Mouse (Mus musculus): Measurements from ENCODE around the gene Man1b1. TPM values are rescaled to one million over a fixed set of nuclear protein-coding genes. Genes with fewer than 3 reads are reported as not detected.

Man1b1 gene
- polyA plus RNA-seq, 1 experiment: 70.7 TPM

DNA sequence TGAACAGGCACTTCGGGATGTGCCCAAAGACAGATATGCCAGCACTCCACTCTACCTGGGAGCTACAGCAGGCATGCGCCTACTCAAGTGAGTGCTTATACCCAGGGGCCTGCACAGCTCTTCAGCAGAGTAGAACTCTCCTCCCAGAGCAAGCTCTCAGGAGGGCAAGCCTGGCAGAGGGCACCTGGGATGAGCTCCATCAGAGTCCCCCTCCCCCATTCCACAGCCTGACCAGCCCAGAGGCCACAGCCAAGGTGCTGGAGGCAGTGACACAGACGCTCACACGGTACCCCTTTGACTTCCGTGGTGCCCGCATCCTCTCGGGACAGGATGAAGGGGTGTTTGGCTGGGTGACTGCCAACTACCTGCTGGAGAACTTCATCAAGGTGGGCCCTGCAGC, 65.9 kb downstream of the Man1b1 start:
- no peak for TF ChIP-seq CTCF (IDR thresholded peaks at IDR 0.05; ENCODE audit: borderline replicate concordance, insufficient read depth, low read length)
- no peak for TF ChIP-seq POLR2A (IDR thresholded peaks at IDR 0.05; ENCODE audit: low read depth, low read length)

DNA sequence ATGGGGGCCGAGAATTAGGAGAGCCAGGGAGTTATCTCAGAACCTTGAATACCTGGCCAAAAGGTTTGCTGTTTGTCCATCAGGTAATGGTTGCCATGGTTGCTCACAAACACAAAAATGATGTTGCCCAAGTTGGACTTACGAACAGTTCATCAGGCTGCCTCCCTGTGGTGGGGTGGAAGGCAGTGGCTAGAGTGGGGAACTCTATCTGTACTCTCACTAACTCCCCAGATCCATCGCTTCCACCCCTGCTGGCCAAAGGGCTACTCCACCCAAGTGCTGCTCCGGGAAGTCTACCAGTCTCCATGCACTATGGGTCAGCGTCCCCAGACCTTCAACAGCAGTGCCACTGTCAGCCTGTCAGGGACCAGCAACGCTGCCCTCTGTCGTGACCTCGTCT, 66.9 kb downstream of the Man1b1 start, which contains the start of gene Npdc1:
Gene Npdc1, plus strand, starts transcription at position 301 of the 400 bp plus-strand sequence.
- no peak within 1 kb of the TSS for H3K4me3 ChIP-seq (ENCODE audit: insufficient read depth, low read length)
- no peak for TF ChIP-seq POLR2A (IDR thresholded peaks at IDR 0.05; ENCODE audit: low read depth, low read length)
- TF ChIP-seq CTCF (IDR thresholded peaks at IDR 0.05; ENCODE audit: borderline replicate concordance, insufficient read depth, low read length): no peak
- H3K27ac ChIP-seq (ENCODE audit: insufficient read depth, low read length): no peak within 1 kb of the TSS
- peaks cover 9% of the 10 kb centered on the region for H3K4me1 ChIP-seq (ENCODE audit: control insufficient read depth, insufficient read depth, low read length)

More for the DNA sequence above, 65.9 kb downstream of the Man1b1 start:
- Histone ChIP-seq H3K4me3 (ENCODE audit: insufficient read depth, low read length) (no peak overlapping the region), H3K27ac (ENCODE audit: insufficient read depth, low read length) (no peak overlapping the region), H3K4me1 (ENCODE audit: control insufficient read depth, insufficient read depth, low read length) (peaks cover 9% of the 10 kb centered on the region)

GRCm38 (mm10) chr2:25400291-25400690, 68.2 kb downstream of the Man1b1 start:
- TF ChIP-seq POLR2A (IDR thresholded peaks at IDR 0.05; ENCODE audit: low read depth, low read length) (no peak), CTCF (IDR thresholded peaks at IDR 0.05; ENCODE audit: borderline replicate concordance, insufficient read depth, low read length) (no peak)

GRCm38 (mm10) chr2:25400764-25401163, 68.6 kb downstream of the Man1b1 start:
- Histone ChIP-seq H3K4me1 (ENCODE audit: control insufficient read depth, insufficient read depth, low read length) (no peaks in the 10 kb centered on the region), H3K27ac (ENCODE audit: insufficient read depth, low read length) (no peak overlapping the region), H3K4me3 (ENCODE audit: insufficient read depth, low read length) (no peak overlapping the region)
- TF ChIP-seq POLR2A (IDR thresholded peaks at IDR 0.05; ENCODE audit: low read depth, low read length) (no peak), CTCF (IDR thresholded peaks at IDR 0.05; ENCODE audit: borderline replicate concordance, insufficient read depth, low read length) (peak; percentile 53; the same call in 1 of the 2 replicates)

More at GRCm38 (mm10) chr2:25400291-25400690, 68.2 kb downstream of the Man1b1 start:
- no peak overlapping the region for H3K4me3 ChIP-seq (ENCODE audit: insufficient read depth, low read length)
- H3K4me1 ChIP-seq (ENCODE audit: control insufficient read depth, insufficient read depth, low read length): no peaks in the 10 kb centered on the region
- no peak overlapping the region for H3K27ac ChIP-seq (ENCODE audit: insufficient read depth, low read length)

Other genes starting within 250 kb of the Man1b1 start
- not detected in 2 replicates for gene Noxa1, start 237.2 kb upstream of the Man1b1 start, polyA plus RNA-seq (2011; ENCODE audit: insufficient read length, low read depth, missing spikeins)
- 1.7 and 3.2 TPM in 2 replicates for gene Nrarp, start 151.6 kb upstream of the Man1b1 start, polyA plus RNA-seq (2011; ENCODE audit: insufficient read length, low read depth, missing spikeins)
- 17.5 and 21.8 TPM in 2 replicates for gene Tor4a, start 135.5 kb upstream of the Man1b1 start, polyA plus RNA-seq (2011; ENCODE audit: insufficient read length, low read depth, missing spikeins)
- gene Nelfb, start 120.8 kb upstream of the Man1b1 start, polyA plus RNA-seq (2011; ENCODE audit: insufficient read length, low read depth, missing spikeins): 38.8 and 42.3 TPM in 2 replicates
- not detected in 2 replicates for gene Stpg3, start 117.7 kb upstream of the Man1b1 start, polyA plus RNA-seq (2011; ENCODE audit: insufficient read length, low read depth, missing spikeins)
- not detected in 2 replicates for gene Fam166a, start 113.6 kb upstream of the Man1b1 start, polyA plus RNA-seq (2011; ENCODE audit: insufficient read length, low read depth, missing spikeins)
- gene Tubb4b, start 107.6 kb upstream of the Man1b1 start, polyA plus RNA-seq (2011; ENCODE audit: insufficient read length, low read depth, missing spikeins): 209 and 237 TPM in 2 replicates
- not detected in 2 replicates for gene Slc34a3, start 98.0 kb upstream of the Man1b1 start, polyA plus RNA-seq (2011; ENCODE audit: insufficient read length, low read depth, missing spikeins)
- not detected in 2 replicates for gene Rnf224, start 95.6 kb upstream of the Man1b1 start, polyA plus RNA-seq (2011; ENCODE audit: insufficient read length, low read depth, missing spikeins)
- 0.42 TPM in 1 of 2 replicates, not detected in the other for gene Rnf208, start 90.1 kb upstream of the Man1b1 start, polyA plus RNA-seq (2011; ENCODE audit: insufficient read length, low read depth, missing spikeins)
- not detected in 2 replicates for gene Cysrt1, start 89.9 kb upstream of the Man1b1 start, polyA plus RNA-seq (2011; ENCODE audit: insufficient read length, low read depth, missing spikeins)
- 2.3 TPM in 1 of 2 replicates, not detected in the other for gene AL732309.1, start 85.5 kb upstream of the Man1b1 start, polyA plus RNA-seq (2011; ENCODE audit: insufficient read length, low read depth, missing spikeins)
- gene Tmem203, start 76.9 kb upstream of the Man1b1 start, polyA plus RNA-seq (2011; ENCODE audit: insufficient read length, low read depth, missing spikeins): 11.6 and 15.3 TPM in 2 replicates
- gene Tprn, start 69.7 kb upstream of the Man1b1 start, polyA plus RNA-seq (2011; ENCODE audit: insufficient read length, low read depth, missing spikeins): 7.1 and 9.5 TPM in 2 replicates
- 46.2 and 49.4 TPM in 2 replicates for gene Ssna1, start 59.9 kb upstream of the Man1b1 start, polyA plus RNA-seq (2011; ENCODE audit: insufficient read length, low read depth, missing spikeins)
- gene Anapc2, start 59.9 kb upstream of the Man1b1 start, polyA plus RNA-seq (2011; ENCODE audit: insufficient read length, low read depth, missing spikeins): 93.8 and 95.3 TPM in 2 replicates
- not detected in 2 replicates for gene Tmem210, start 44.2 kb upstream of the Man1b1 start, polyA plus RNA-seq (2011; ENCODE audit: insufficient read length, low read depth, missing spikeins)
- not detected in 2 replicates for gene Lrrc26, start 42.4 kb upstream of the Man1b1 start, polyA plus RNA-seq (2011; ENCODE audit: insufficient read length, low read depth, missing spikeins)
- 1.6 and 1.7 TPM in 2 replicates for gene Grin1, start 13.2 kb upstream of the Man1b1 start, polyA plus RNA-seq (2011; ENCODE audit: insufficient read length, low read depth, missing spikeins)
- gene Dpp7, start 24.0 kb downstream of the Man1b1 start, polyA plus RNA-seq (2011; ENCODE audit: insufficient read length, low read depth, missing spikeins): 29.9 and 32.9 TPM in 2 replicates
- gene Uap1l1, start 33.3 kb downstream of the Man1b1 start, polyA plus RNA-seq (2011; ENCODE audit: insufficient read length, low read depth, missing spikeins): 40.0 and 42.2 TPM in 2 replicates
- gene Sapcd2, start 40.0 kb downstream of the Man1b1 start, polyA plus RNA-seq (2011; ENCODE audit: insufficient read length, low read depth, missing spikeins): 3.3 and 5.2 TPM in 2 replicates
- 0.33 and 2.2 TPM in 2 replicates for gene Entpd2, start 63.5 kb downstream of the Man1b1 start, polyA plus RNA-seq (2011; ENCODE audit: insufficient read length, low read depth, missing spikeins)
- gene Npdc1, start 67.0 kb downstream of the Man1b1 start, polyA plus RNA-seq (2011; ENCODE audit: insufficient read length, low read depth, missing spikeins): 86.0 and 107 TPM in 2 replicates
- gene Fut7, start 90.9 kb downstream of the Man1b1 start, polyA plus RNA-seq (2011; ENCODE audit: insufficient read length, low read depth, missing spikeins): not detected in 2 replicates
- 7.8 and 12.1 TPM in 2 replicates for gene Abca2, start 96.4 kb downstream of the Man1b1 start, polyA plus RNA-seq (2011; ENCODE audit: insufficient read length, low read depth, missing spikeins)
- gene Clic3, start 124.5 kb downstream of the Man1b1 start, polyA plus RNA-seq (2011; ENCODE audit: insufficient read length, low read depth, missing spikeins): not detected in 2 replicates
- gene Paxx, start 128.8 kb downstream of the Man1b1 start, polyA plus RNA-seq (2011; ENCODE audit: insufficient read length, low read depth, missing spikeins): 12.9 and 13.6 TPM in 2 replicates
- gene Ptgds, start 137.7 kb downstream of the Man1b1 start, polyA plus RNA-seq (2011; ENCODE audit: insufficient read length, low read depth, missing spikeins): not detected in 2 replicates
- gene Lcn12, start 161.6 kb downstream of the Man1b1 start, polyA plus RNA-seq (2011; ENCODE audit: insufficient read length, low read depth, missing spikeins): not detected in 2 replicates
- 28.0 and 40.7 TPM in 2 replicates for gene Fbxw5, start 168.4 kb downstream of the Man1b1 start, polyA plus RNA-seq (2011; ENCODE audit: insufficient read length, low read depth, missing spikeins)
- gene C8g, start 169.4 kb downstream of the Man1b1 start, polyA plus RNA-seq (2011; ENCODE audit: insufficient read length, low read depth, missing spikeins): 0.91 and 1.2 TPM in 2 replicates
- 11.5 and 13.1 TPM in 2 replicates for gene Traf2, start 214.6 kb downstream of the Man1b1 start, polyA plus RNA-seq (2011; ENCODE audit: insufficient read length, low read depth, missing spikeins)
- 102 and 122 TPM in 2 replicates for gene Edf1, start 225.5 kb downstream of the Man1b1 start, polyA plus RNA-seq (2011; ENCODE audit: insufficient read length, low read depth, missing spikeins)
- gene Mamdc4, start 242.5 kb downstream of the Man1b1 start, polyA plus RNA-seq (2011; ENCODE audit: insufficient read length, low read depth, missing spikeins): 0.45 and 1.0 TPM in 2 replicates
- 33.0 and 46.4 TPM in 2 replicates for gene Phpt1, start 242.9 kb downstream of the Man1b1 start, polyA plus RNA-seq (2011; ENCODE audit: insufficient read length, low read depth, missing spikeins)
- gene Ajm1, start 249.4 kb downstream of the Man1b1 start, polyA plus RNA-seq (2011; ENCODE audit: insufficient read length, low read depth, missing spikeins): 0.17 and 0.25 TPM in 2 replicates